Mouse (Mus musculus) midbrain, embryonic 11.5 days (tissue): ENCODE results near the gene Selplg. TPM values are rescaled to one million over a fixed set of nuclear protein-coding genes. Genes with fewer than 3 reads are reported as not detected.

Source experiments
- ATAC-seq: fragments of 200-750 bp; cut with Nextera tagmentation; 2 replicates; pipeline ENCODE4 v1.8.0; 2017; ENCODE audit warnings: moderate TSS enrichment, moderate library complexity; ENCODE audit not compliant: low FRiP score
- DNase-seq: peaks from one replicate; pipeline ENCODE4 v3.0.0; 2015; ENCODE audit warnings: low spot score; ENCODE audit errors: missing footprints
- H3K27ac ChIP-seq: fragments of 300-500 bp; sonication (generic); 2 replicates; pipeline ENCODE4 v1.5.1; 2014; ENCODE audit warnings: low read depth, low read length
- H3K27me3 ChIP-seq: fragments of 300-500 bp; sonication (generic); 2 replicates; pipeline ENCODE4 v1.6.1; 2014; ENCODE audit warnings: mild to moderate bottlenecking, low read length, moderate library complexity, mixed read lengths; ENCODE audit not compliant: control insufficient read depth, insufficient read depth
- H3K36me3 ChIP-seq: fragments of 300-500 bp; sonication (generic); 2 replicates; pipeline ENCODE4 v1.6.1; 2014; ENCODE audit warnings: mild to moderate bottlenecking, low read length, moderate library complexity, mixed read lengths; ENCODE audit not compliant: control insufficient read depth, insufficient read depth
- H3K4me1 ChIP-seq: fragments of 300-500 bp; sonication (generic); 2 replicates; pipeline ENCODE4 v1.6.1; 2014; ENCODE audit warnings: low read length; ENCODE audit not compliant: control insufficient read depth, insufficient read depth
- H3K4me2 ChIP-seq: fragments of 300-500 bp; sonication (generic); 2 replicates; pipeline ENCODE4 v1.6.1; 2014; ENCODE audit warnings: mild to moderate bottlenecking, moderate library complexity
- H3K4me3 ChIP-seq: fragments of 300-500 bp; sonication (generic); 2 replicates; pipeline ENCODE4 v1.5.1; 2014; ENCODE audit warnings: low read depth, low read length
- H3K9ac ChIP-seq: fragments of 300-500 bp; sonication (generic); 2 replicates; pipeline ENCODE4 v1.6.1; 2014; ENCODE audit warnings: low read length
- H3K9me3 ChIP-seq: fragments of 300-500 bp; sonication (generic); 2 replicates; pipeline ENCODE4 v1.6.1; 2016; ENCODE audit warnings: low read length; ENCODE audit not compliant: control insufficient read depth
- WGBS: fragments of 180-500 bp; shearing (Covaris S2); extraction: QIAGEN DNeasy Blood & Tissue Kit; methylation state at CpG from one replicate; pipeline ENCODE4 v1.1.7; 2014; 5-methylcytosine and 5-hydroxymethylcytosine counted together
- polyA plus RNA-seq: library from polyadenylated mRNA; unstranded; fragments of >200 nt; fragmentation: Nextera tagmentation; extraction: Ambion mirVana; gene quantifications from 2 replicates; pipeline ENCODE4 v1.2.1, GENCODE M21; 2014

Selplg gene
- polyA plus RNA-seq, 1 experiment from 2014 or later: 1.3 TPM

- H3K4me2 ChIP-seq: no peak overlapping the region
- H3K9ac ChIP-seq: no peak overlapping the region
- H3K4me1 ChIP-seq: peaks cover 2% of the 10 kb centered on the region; the same call in 1 of the 2 replicates
- DNase-seq (peak; percentile 81), ATAC-seq (no peak)
- no peak overlapping the region for H3K27ac ChIP-seq
- no peak overlapping the region for H3K4me3 ChIP-seq
- no peaks in the 10 kb centered on the region for H3K36me3 ChIP-seq
- H3K9me3 ChIP-seq: no peaks in the 10 kb centered on the region
- 83% methylated on average over 2 of the region's 2 CpGs for WGBS
- no peaks in the 10 kb centered on the region for H3K27me3 ChIP-seq
These were observed 24.3 kb downstream of the Selplg start for GRCm38 (mm10) chr5:113808177-113808576.

- Histone ChIP-seq H3K4me1 (peaks cover 2% of the 10 kb centered on the region; the same call in 1 of the 2 replicates), H3K4me3 (no peak overlapping the region), H3K27ac (no peak overlapping the region), H3K9me3 (no peaks in the 10 kb centered on the region), H3K9ac (no peak overlapping the region), H3K36me3 (no peaks in the 10 kb centered on the region), H3K27me3 (no peaks in the 10 kb centered on the region), H3K4me2 (no peak overlapping the region)
- peak; percentile 67 for DNase-seq
- 58% methylated on average over 9 of the region's 9 CpGs for WGBS
- no peak for ATAC-seq
These were observed 24.7 kb downstream of the Selplg start for GRCm38 (mm10) chr5:113807712-113808111.

GRCm38 (mm10) chr5:113806414-113806813 lies 26.0 kb downstream of the Selplg start:
- no peak overlapping the region for H3K4me3 ChIP-seq
- H3K9me3 ChIP-seq: no peaks in the 10 kb centered on the region
- no peak overlapping the region for H3K9ac ChIP-seq
- peaks cover 2% of the 10 kb centered on the region; the same call in 1 of the 2 replicates for H3K4me1 ChIP-seq
- no peaks in the 10 kb centered on the region for H3K36me3 ChIP-seq
- no peaks in the 10 kb centered on the region for H3K27me3 ChIP-seq
- no peak overlapping the region for H3K4me2 ChIP-seq
- WGBS: 44% methylated on average over 10 of the region's 10 CpGs
- DNase-seq (no peak), ATAC-seq (no peak)
- no peak overlapping the region for H3K27ac ChIP-seq

- H3K4me2 ChIP-seq: no peak overlapping the region
- peak; percentile 33 for DNase-seq
- no peaks in the 10 kb centered on the region for H3K36me3 ChIP-seq
- peaks cover 5% of the 10 kb centered on the region for H3K4me1 ChIP-seq
- WGBS: 89% methylated on average over 9 of the region's 9 CpGs
- no peak overlapping the region for H3K4me3 ChIP-seq
- ATAC-seq: no peak
- no peaks in the 10 kb centered on the region for H3K9me3 ChIP-seq
- H3K9ac ChIP-seq: no peak overlapping the region
- H3K27me3 ChIP-seq: no peaks in the 10 kb centered on the region
- no peak overlapping the region for H3K27ac ChIP-seq
These were observed 27.1 kb downstream of the Selplg start for GRCm38 (mm10) chr5:113805301-113805700.

DNA sequence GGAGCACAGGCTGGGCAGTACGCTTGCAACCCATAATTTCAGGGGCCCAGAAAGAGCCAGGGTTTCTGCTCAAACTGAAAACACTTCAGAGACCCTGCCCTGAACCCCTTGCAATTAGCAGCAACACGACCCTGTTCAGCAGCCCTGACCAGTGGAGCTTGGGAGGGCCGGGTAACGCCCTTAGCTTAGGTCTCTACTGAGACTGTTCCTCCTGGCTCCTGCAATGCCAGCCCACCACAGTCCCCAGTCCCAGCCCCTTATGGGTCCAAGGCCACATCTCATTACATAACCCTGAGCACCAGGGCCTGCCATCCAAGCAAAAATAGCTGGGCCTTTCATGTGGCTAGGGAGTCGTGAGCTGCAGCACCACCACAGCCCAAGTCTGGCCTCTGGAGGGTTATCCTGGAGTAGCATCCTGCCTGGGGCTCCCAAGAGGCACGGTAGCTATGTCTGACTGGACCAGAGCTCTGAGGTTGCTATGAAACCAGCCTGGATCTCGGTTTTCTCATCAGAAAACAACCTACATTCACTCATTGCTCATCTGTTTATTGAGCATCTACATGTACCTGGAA lies 28.0 kb downstream of the Selplg start:
- no peaks in the 10 kb centered on the region for H3K36me3 ChIP-seq
- no peak overlapping the region for H3K4me2 ChIP-seq
- 65% methylated on average over 7 of the region's 7 CpGs for WGBS
- peaks cover 9% of the 10 kb centered on the region for H3K4me1 ChIP-seq
- DNase-seq (peak; percentile 51), ATAC-seq (no peak)
- H3K9me3 ChIP-seq: no peaks in the 10 kb centered on the region
- no peaks in the 10 kb centered on the region for H3K27me3 ChIP-seq
- H3K27ac ChIP-seq: no peak overlapping the region
- H3K4me3 ChIP-seq: no peak overlapping the region
- no peak overlapping the region for H3K9ac ChIP-seq

GRCm38 (mm10) chr5:113800280-113800679 lies 32.2 kb downstream of the Selplg start, which contains the start of gene Tmem119:
Gene Tmem119 (minus strand): TSS chr5:113800516.
- WGBS: 2% methylated on average over 11 of the region's 11 CpGs
- H3K9ac ChIP-seq: 0 out of 2 replicates have a peak within 1 kb of the TSS, but pooled peaks have one; percentile 18

GRCm38 (mm10) chr5:113799691-113800090 lies 32.8 kb downstream of the Selplg start:
- no peak for ATAC-seq
- Histone ChIP-seq H3K27me3 (0 out of 2 replicates have a peak, but pooled peaks cover 4% of the 10 kb centered on the region), H3K36me3 (no peaks in the 10 kb centered on the region), H3K4me1 (peaks cover 17% of the 10 kb centered on the region), H3K4me2 (no peak overlapping the region; the same call in 1 of the 2 replicates), H3K9ac (no peak overlapping the region), H3K4me3 (0 out of 2 replicates have a peak overlapping the region, but pooled peaks have one; percentile 9), H3K9me3 (no peaks in the 10 kb centered on the region), H3K27ac (no peak overlapping the region; the same call in 1 of the 2 replicates)
- 45% methylated on average over 5 of the region's 5 CpGs for WGBS
- DNase-seq: no peak

More at GRCm38 (mm10) chr5:113800280-113800679, 32.2 kb downstream of the Selplg start, which contains the start of gene Tmem119:
- H3K9me3 ChIP-seq: no peaks in the 10 kb centered on the region
- peaks cover 17% of the 10 kb centered on the region for H3K4me1 ChIP-seq
- peak within 1 kb of the TSS; percentile 16; the same call in 1 of the 2 replicates for H3K4me2 ChIP-seq
- 0 out of 2 replicates have a peak within 1 kb of the TSS, but pooled peaks have one; percentile 9 for H3K4me3 ChIP-seq
- no peak within 1 kb of the TSS; the same call in 1 of the 2 replicates for H3K27ac ChIP-seq
- no peaks in the 10 kb centered on the region for H3K36me3 ChIP-seq
- ATAC-seq: peak; percentile 78
- DNase-seq: peak; percentile 92
- 0 out of 2 replicates have a peak, but pooled peaks cover 4% of the 10 kb centered on the region for H3K27me3 ChIP-seq

GRCm38 (mm10) chr5:113798525-113798924 lies 33.9 kb downstream of the Selplg start:
- H3K4me1 ChIP-seq: peaks cover 17% of the 10 kb centered on the region
- 0 out of 2 replicates have a peak, but pooled peaks cover 4% of the 10 kb centered on the region for H3K27me3 ChIP-seq
- 82% methylated on average over 9 of the region's 9 CpGs for WGBS
- no peak overlapping the region for H3K4me3 ChIP-seq
- no peaks in the 10 kb centered on the region for H3K36me3 ChIP-seq
- H3K4me2 ChIP-seq: no peak overlapping the region
- no peak overlapping the region for H3K27ac ChIP-seq
- H3K9ac ChIP-seq: no peak overlapping the region
- DNase-seq (no peak), ATAC-seq (no peak)
- no peaks in the 10 kb centered on the region for H3K9me3 ChIP-seq

DNA sequence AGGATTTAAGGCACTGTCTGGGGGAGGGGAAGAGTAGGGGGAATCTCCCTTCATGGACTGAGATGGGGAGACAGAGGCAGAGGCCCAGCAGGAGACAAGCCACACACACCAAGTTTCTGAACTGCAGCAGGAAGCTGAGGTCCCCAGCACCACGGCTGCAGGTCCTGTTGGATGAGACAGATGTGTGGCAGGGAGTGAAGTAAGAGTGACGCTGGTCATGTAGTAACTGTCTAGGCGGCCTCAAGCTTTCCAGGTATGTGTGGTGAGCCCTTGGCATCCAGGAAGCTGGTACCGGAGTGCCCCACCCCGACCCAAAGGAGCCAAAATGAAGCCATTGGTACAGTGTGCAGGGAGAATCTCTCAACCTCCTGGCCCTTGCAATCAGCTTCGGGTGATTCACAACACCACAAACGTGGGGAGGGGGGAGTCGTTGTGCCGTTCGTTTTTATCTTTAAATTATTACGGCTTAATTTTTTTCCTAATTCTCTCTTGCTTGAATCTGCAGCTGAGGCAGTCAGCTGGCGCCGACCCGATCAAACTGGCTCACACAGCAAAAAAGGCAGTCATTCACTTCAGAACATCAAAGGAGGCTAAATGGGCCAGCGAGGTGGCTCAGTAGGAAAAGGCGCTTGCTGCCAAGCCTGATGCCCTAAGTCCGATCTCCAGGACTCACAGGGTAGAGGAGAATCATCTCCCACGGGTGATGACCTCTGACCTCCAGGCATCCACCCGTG lies 35.1 kb downstream of the Selplg start:
- Histone ChIP-seq H3K27me3 (0 out of 2 replicates have a peak, but pooled peaks cover 4% of the 10 kb centered on the region), H3K4me2 (peak overlapping the region; percentile 17; the same call in 1 of the 2 replicates)

More for the DNA sequence above, 35.1 kb downstream of the Selplg start:
- H3K4me3 ChIP-seq: no peak overlapping the region
- H3K9ac ChIP-seq: peak overlapping the region; percentile 9; the same call in 1 of the 2 replicates
- H3K4me1 ChIP-seq: peaks cover 17% of the 10 kb centered on the region
- H3K36me3 ChIP-seq: no peaks in the 10 kb centered on the region
- DNase-seq (peak; percentile 84), ATAC-seq (no peak)
- no peaks in the 10 kb centered on the region for H3K9me3 ChIP-seq
- 14% methylated on average over 19 of the region's 19 CpGs for WGBS
- H3K27ac ChIP-seq: no peak overlapping the region
